Mouse (Mus musculus) CH12.LX (cell line): ENCODE data around the gene Ppm1l.

Experiments
- BHLHE40 ChIP-seq: IDR thresholded peaks from 2 replicates; pipeline ENCODE4 v1.6.1; 2011; ENCODE audit warnings: mild to moderate bottlenecking, low read depth, low read length, improper control_type of control experiment
- CTCF ChIP-seq, 2 experiments: IDR thresholded peaks in 1 of 2; conservative IDR thresholded peaks in 1 of 2; 2 replicates each; pipeline ENCODE4 v1.5.1; 2011 to 2012; ENCODE audit warnings: low read depth in 2 of 2, low read length in 2 of 2, improper control_type of control experiment in 1 of 2, inconsistent platforms in 1 of 2, mild to moderate bottlenecking in 1 of 2, moderate library complexity in 1 of 2
- EP300 ChIP-seq: IDR thresholded peaks from 2 replicates; pipeline ENCODE4 v1.6.1; 2011; ENCODE audit warnings: low read length, improper control_type of control experiment
- MAX ChIP-seq: IDR thresholded peaks from 2 replicates; pipeline ENCODE4 v1.6.1; 2011; ENCODE audit warnings: low read length, improper control_type of control experiment
- NELFE ChIP-seq: IDR thresholded peaks from 2 replicates; pipeline ENCODE4 v1.6.1; 2011; ENCODE audit warnings: low read depth, low read length, improper control_type of control experiment
- NRF1 ChIP-seq: IDR thresholded peaks from 2 replicates; pipeline ENCODE4 v1.6.1; 2014; ENCODE audit warnings: low read depth, mild to moderate bottlenecking, inconsistent platforms, low read length, improper control_type of control experiment, moderate library complexity
- POLR2A ChIP-seq: IDR thresholded peaks from 2 replicates; pipeline ENCODE4 v1.6.1; 2011; ENCODE audit warnings: low read depth, mild to moderate bottlenecking, improper control_type of control experiment, low read length
- POLR2AphosphoS2 ChIP-seq: IDR thresholded peaks from 2 replicates; pipeline ENCODE4 v1.6.1; 2011; ENCODE audit warnings: low read depth, low read length, improper control_type of control experiment
- SMC3 ChIP-seq: IDR thresholded peaks from 2 replicates; pipeline ENCODE4 v1.6.1; 2011; ENCODE audit warnings: low read depth, low read length, improper control_type of control experiment
- ZMIZ1 ChIP-seq: IDR thresholded peaks from 2 replicates; pipeline ENCODE4 v1.6.1; 2012; ENCODE audit warnings: low read depth, mild to moderate bottlenecking, inconsistent platforms, low read length, improper control_type of control experiment

DNA sequence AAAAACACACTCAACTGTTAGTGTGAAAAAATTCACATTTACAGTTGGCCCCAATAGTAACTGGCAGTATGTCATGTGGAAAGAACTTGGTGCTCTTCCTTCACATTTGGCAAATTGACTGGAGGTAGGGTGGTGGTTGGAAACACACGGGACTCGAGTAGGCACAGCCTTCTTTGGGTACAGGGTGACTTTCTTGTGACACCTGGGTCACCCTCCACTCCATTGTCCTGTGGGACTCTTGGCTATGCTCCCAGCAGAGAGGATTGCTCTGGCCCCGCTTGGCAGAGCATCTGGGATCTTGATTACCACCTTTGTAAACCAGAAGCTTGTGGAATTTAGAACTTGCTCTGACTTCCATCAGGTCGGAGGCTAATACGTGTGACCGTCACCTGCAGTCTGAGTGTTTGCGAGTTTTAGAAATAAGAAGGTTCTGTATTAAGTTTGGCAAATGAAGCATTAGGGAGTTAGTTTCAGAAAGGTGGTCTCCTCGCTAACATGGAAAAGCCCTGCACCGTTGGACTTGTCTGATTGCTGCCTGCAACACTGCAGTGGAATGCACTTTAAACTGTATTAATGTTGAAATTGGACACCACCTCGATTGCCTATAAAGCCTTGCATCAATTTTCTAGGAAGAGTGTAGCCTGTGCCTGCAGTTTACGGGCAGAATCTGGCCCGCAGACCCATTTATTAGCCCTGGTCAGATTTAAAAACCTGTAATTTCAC is 41.4 kb downstream of the Ppm1l start:
- TF ChIP-seq NRF1 (no peak), NELFE (no peak), MAX (no peak), POLR2A (no peak), CTCF (conservative IDR thresholded peaks at IDR 0.05 in 1 of 2, IDR thresholded peaks at IDR 0.05 in 1 of 2; ENCODE audit: low read depth in 2 of 2, low read length in 2 of 2) (no peak), BHLHE40 (no peak), EP300 (no peak), SMC3 (no peak), ZMIZ1 (no peak), POLR2AphosphoS2 (no peak)
